Mouse (Mus musculus): ENCODE measurements at regions not wholly inside any gene's neighbourhood (a gene's known extent, or its start where the extent isn't known, plus 50 kb on each side); places are given as distances from the start of the nearest gene placed in this dataset.

DNA sequence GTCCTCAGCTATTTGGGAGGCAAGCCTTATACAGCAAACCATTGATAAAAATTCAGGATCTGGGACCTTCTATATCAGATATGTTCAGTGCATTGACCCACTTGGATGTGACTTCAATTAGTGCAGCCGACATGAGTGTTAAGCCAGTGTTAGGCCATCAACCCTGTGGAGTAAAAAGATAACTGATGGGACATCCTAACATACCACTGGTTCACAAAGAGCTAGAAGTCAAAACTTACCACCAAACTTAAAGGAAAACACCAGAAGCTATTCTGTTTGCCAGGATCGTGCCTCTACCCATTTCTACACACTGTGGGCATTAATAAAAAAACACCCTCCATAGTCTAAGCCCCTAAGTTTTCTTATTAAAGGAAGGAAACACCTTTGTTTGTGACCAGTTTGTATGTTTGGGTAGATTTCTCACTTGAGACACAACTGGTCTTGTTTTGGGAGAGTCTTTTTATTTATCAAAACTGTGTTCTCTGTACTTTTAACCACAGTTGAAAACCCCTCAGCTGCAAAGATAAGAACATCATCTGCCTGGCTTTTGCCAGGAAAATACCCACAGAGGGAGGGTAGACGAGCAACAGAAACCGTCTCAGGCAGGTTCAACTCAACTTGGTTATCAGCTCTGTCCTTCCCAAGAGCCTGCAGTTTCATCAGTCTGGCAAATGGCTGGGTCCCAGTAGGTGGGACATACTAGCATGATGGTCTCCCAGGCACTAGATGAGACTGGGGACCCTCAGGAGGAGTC is 283.5 kb downstream of the Sox4 start:
- WGBS: 86% methylated on average over 4 of the region's 4 CpGs
- no peak overlapping the region for H3K27ac ChIP-seq (ENCODE audit: low read depth, low read length)

DNA sequence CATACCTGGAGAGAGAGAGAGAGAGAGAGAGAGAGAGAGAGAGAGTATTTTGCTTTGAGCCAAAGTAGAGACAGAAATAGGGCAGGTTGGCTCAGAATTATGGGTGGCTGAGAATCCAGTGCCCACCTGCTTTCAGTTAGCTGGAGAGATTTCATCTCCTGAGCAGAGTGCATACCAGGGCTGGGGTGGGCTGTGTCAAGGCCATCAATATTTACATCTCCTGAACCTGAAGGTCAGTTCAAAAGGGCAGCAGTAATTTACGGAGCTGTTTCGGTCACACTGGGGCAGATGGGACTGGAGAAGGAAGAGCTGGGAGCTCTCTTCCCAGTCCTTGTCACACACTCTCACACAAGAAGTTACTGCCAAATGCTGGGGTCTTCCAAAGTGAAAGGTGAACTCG is 286.7 kb downstream of the Sox4 start:
- no peaks in the 10 kb centered on the region for H3K36me3 ChIP-seq (ENCODE audit: control insufficient read depth, insufficient read depth, low read length)
- ATAC-seq (ENCODE audit: insufficient read depth, low FRiP score, low TSS enrichment) (no peak), DNase-seq (ENCODE audit: low spot score) (peak; percentile 25)
- H3K27me3 ChIP-seq (ENCODE audit: control insufficient read depth, insufficient read depth, low read length): no peaks in the 10 kb centered on the region
- H3K4me1 ChIP-seq (ENCODE audit: control insufficient read depth, insufficient read depth, low read length): peaks cover 54% of the 10 kb centered on the region
- H3K4me2 ChIP-seq (ENCODE audit: low read depth): no peak overlapping the region
- peak overlapping the region; percentile 47 for H3K27ac ChIP-seq (ENCODE audit: low read depth, low read length)
- WGBS: 20% methylated on average over 3 of the region's 3 CpGs
- no peaks in the 10 kb centered on the region for H3K9me3 ChIP-seq (ENCODE audit: control insufficient read depth, low read length)
- H3K9ac ChIP-seq (ENCODE audit: low read length): no peak overlapping the region
- H3K4me3 ChIP-seq (ENCODE audit: low read depth, low read length): no peak overlapping the region

More for the DNA sequence above, 283.5 kb downstream of the Sox4 start:
- H3K36me3 ChIP-seq (ENCODE audit: control insufficient read depth, insufficient read depth, low read length): no peaks in the 10 kb centered on the region
- no peak overlapping the region for H3K4me2 ChIP-seq (ENCODE audit: low read depth)
- H3K27me3 ChIP-seq (ENCODE audit: control insufficient read depth, insufficient read depth, low read length): no peaks in the 10 kb centered on the region
- ATAC-seq (ENCODE audit: insufficient read depth, low FRiP score, low TSS enrichment) (no peak), DNase-seq (ENCODE audit: low spot score) (no peak)
- peaks cover 36% of the 10 kb centered on the region for H3K4me1 ChIP-seq (ENCODE audit: control insufficient read depth, insufficient read depth, low read length)
- no peaks in the 10 kb centered on the region for H3K9me3 ChIP-seq (ENCODE audit: control insufficient read depth, low read length)
- H3K9ac ChIP-seq (ENCODE audit: low read length): no peak overlapping the region
- H3K4me3 ChIP-seq (ENCODE audit: low read depth, low read length): no peak overlapping the region

DNA sequence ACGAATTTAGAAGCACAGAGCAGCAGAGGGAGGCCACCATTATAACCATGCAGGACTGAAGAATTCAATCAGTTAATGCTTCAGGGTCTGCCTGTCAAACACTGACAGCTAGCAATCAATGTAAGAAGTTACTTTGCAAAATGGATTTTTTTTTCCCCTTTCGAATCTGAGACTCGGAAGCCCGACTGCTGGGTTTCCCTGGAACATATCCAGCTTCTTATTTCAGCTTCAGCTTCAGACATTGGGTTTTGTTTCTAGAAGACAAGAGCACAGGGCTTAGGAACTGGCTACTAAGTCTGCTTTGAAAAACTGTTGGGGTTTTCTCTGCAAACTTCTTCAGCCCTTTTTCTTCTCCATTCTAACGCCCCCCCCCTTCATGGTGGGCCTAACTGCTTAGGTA is 288.4 kb downstream of the Sox4 start:
- DNase-seq (ENCODE audit: low spot score) (no peak), ATAC-seq (ENCODE audit: insufficient read depth, low FRiP score, low TSS enrichment) (no peak)
- Histone ChIP-seq H3K4me1 (ENCODE audit: control insufficient read depth, insufficient read depth, low read length) (peaks cover 49% of the 10 kb centered on the region), H3K27ac (ENCODE audit: low read depth, low read length) (peak overlapping the region; percentile 92), H3K4me3 (ENCODE audit: low read depth, low read length) (no peak overlapping the region), H3K9me3 (ENCODE audit: control insufficient read depth, low read length) (no peaks in the 10 kb centered on the region), H3K4me2 (ENCODE audit: low read depth) (no peak overlapping the region), H3K9ac (ENCODE audit: low read length) (no peak overlapping the region), H3K36me3 (ENCODE audit: control insufficient read depth, insufficient read depth, low read length) (no peaks in the 10 kb centered on the region), H3K27me3 (ENCODE audit: control insufficient read depth, insufficient read depth, low read length) (no peaks in the 10 kb centered on the region)
- WGBS: 58% methylated on average over 5 of the region's 5 CpGs

DNA sequence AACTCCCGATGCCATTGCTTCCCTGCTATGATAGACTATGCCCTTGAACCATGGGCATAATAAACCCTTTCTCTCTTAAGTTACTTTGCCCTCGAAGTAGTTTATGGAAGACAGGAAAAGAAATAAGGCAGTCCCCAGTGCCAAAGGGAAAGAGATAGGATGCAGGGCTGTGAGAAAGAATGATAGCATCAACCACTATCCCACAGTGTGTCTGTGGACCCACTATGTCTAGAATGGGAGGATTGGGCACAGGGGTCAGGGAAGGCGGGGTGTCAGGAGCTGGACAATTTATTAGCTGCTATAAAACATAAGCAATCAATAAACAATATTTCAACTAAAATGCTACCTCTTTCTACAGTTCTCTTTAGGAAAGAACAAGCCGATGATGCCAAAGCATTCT is 288.8 kb downstream of the Sox4 start:
- H3K9ac ChIP-seq (ENCODE audit: low read length): no peak overlapping the region
- no peaks in the 10 kb centered on the region for H3K9me3 ChIP-seq (ENCODE audit: control insufficient read depth, low read length)
- H3K4me1 ChIP-seq (ENCODE audit: control insufficient read depth, insufficient read depth, low read length): peaks cover 49% of the 10 kb centered on the region
- no peak overlapping the region for H3K4me2 ChIP-seq (ENCODE audit: low read depth)
- ATAC-seq (ENCODE audit: insufficient read depth, low FRiP score, low TSS enrichment) (peak; percentile 35), DNase-seq (ENCODE audit: low spot score) (peak; percentile 33)
- no peak overlapping the region for H3K4me3 ChIP-seq (ENCODE audit: low read depth, low read length)
- 26% methylated on average over 4 of the region's 4 CpGs for whole genome bisulfite sequencing
- H3K27me3 ChIP-seq (ENCODE audit: control insufficient read depth, insufficient read depth, low read length): no peaks in the 10 kb centered on the region
- no peaks in the 10 kb centered on the region for H3K36me3 ChIP-seq (ENCODE audit: control insufficient read depth, insufficient read depth, low read length)
- H3K27ac ChIP-seq (ENCODE audit: low read depth, low read length): peak overlapping the region; percentile 92

DNA sequence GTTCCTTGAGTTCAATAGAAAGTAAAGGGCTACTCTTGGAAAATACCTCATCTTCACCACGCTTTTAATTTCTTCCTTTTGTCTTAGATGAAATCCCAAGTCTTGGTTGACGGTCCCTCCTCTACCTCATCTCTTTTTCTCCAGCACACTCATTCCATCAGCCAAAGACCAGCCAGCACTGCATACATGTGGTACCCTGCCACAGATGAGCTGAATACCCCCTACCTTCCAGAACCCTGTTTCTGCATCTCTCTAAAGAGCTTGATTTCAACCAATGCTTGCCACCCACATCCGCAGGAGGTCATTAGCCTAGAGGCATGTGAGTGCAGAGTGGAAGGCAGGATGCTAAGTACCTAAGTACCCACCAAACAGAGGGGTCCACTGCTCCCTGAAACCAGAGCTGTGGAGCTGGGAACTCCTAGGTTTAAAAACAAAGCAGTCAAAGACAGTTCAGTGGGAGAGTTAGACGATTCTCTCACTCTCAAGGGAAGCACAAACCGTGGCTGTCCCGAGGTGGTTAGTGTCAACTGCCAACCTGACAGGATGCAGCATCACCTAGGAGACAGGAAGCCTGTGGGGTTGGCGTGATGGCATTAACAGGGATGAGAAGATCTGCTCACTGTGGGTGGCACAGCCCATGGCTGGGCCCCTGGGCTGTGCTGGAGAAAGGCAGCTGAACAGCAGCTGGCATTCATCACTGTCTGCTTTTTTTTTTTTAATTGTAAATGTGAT is 289.4 kb downstream of the Sox4 start:
- peak; percentile 90 for ATAC-seq (ENCODE audit: insufficient read depth, low FRiP score, low TSS enrichment)

DNA sequence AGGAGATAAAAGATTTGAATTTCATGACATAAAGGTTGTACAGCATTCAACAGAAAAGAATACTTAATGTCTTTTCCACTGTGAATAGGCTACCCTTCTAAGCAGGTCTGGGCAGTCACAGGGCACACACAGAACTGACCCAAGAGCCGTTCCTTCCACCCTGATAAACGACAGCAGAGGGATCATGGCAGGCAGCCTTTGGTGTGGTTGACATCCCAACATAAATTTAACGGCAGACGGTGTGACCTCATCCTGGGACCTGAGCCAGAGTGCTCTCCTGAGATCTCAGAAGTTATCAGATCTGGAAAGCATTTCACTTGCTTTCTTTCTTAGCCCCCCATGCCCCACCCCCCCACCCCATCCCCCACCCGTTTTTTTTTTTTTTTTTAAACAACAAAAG is 290.1 kb downstream of the Sox4 start:
- DNase-seq (ENCODE audit: low spot score) (peak; percentile 65), ATAC-seq (ENCODE audit: insufficient read depth, low FRiP score, low TSS enrichment) (peak; percentile 62)
- no peak overlapping the region for H3K4me3 ChIP-seq (ENCODE audit: low read depth, low read length)
- no peak overlapping the region for H3K4me2 ChIP-seq (ENCODE audit: low read depth)
- H3K4me1 ChIP-seq (ENCODE audit: control insufficient read depth, insufficient read depth, low read length): peaks cover 49% of the 10 kb centered on the region
- no peaks in the 10 kb centered on the region for H3K27me3 ChIP-seq (ENCODE audit: control insufficient read depth, insufficient read depth, low read length)
- peak overlapping the region; percentile 35; the same call in 1 of the 2 replicates for H3K27ac ChIP-seq (ENCODE audit: low read depth, low read length)
- WGBS: 0% methylated on average over 5 of the region's 5 CpGs
- no peaks in the 10 kb centered on the region for H3K36me3 ChIP-seq (ENCODE audit: control insufficient read depth, insufficient read depth, low read length)
- H3K9me3 ChIP-seq (ENCODE audit: control insufficient read depth, low read length): no peaks in the 10 kb centered on the region
- H3K9ac ChIP-seq (ENCODE audit: low read length): no peak overlapping the region

More for the DNA sequence above, 289.4 kb downstream of the Sox4 start:
- Histone ChIP-seq H3K4me1 (ENCODE audit: control insufficient read depth, insufficient read depth, low read length) (peaks cover 49% of the 10 kb centered on the region), H3K27me3 (ENCODE audit: control insufficient read depth, insufficient read depth, low read length) (no peaks in the 10 kb centered on the region), H3K4me3 (ENCODE audit: low read depth, low read length) (no peak overlapping the region), H3K9ac (ENCODE audit: low read length) (0 out of 2 replicates have a peak overlapping the region, but pooled peaks have one; percentile 7), H3K9me3 (ENCODE audit: control insufficient read depth, low read length) (no peaks in the 10 kb centered on the region), H3K4me2 (ENCODE audit: low read depth) (no peak overlapping the region), H3K27ac (ENCODE audit: low read depth, low read length) (peak overlapping the region; percentile 92), H3K36me3 (ENCODE audit: control insufficient read depth, insufficient read depth, low read length) (no peaks in the 10 kb centered on the region)
- peak; percentile 79 for DNase-seq (ENCODE audit: low spot score)
- 20% methylated on average over 7 of the region's 7 CpGs for WGBS

DNA sequence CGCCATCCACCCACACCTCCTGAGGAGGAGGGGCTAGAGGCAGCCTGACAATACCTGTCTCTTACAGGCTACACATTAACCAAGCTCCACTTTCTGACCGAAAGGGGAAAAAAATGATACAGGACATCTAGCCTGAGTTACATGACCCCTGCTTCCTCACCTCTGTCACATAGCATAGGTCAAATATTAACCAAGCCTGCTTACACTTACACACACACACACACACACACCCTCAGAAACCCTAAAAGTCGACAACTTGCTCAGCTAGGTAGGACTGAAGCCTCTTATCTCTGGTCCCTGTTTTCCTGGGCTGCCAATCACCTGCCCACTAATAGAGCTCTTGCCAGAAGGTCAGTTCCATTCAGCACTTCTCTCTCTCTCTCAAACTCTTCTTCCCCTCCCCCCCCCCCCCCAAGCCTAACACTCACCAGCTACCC is 291.2 kb downstream of the Sox4 start:
- H3K4me2 ChIP-seq (ENCODE audit: low read depth): no peak overlapping the region
- no peaks in the 10 kb centered on the region for H3K36me3 ChIP-seq (ENCODE audit: control insufficient read depth, insufficient read depth, low read length)
- H3K4me3 ChIP-seq (ENCODE audit: low read depth, low read length): no peak overlapping the region
- 92% methylated on average over 3 of the region's 3 CpGs for WGBS
- peak overlapping the region; percentile 80 for H3K27ac ChIP-seq (ENCODE audit: low read depth, low read length)
- no peak overlapping the region for H3K9ac ChIP-seq (ENCODE audit: low read length)
- H3K9me3 ChIP-seq (ENCODE audit: control insufficient read depth, low read length): no peaks in the 10 kb centered on the region
- H3K4me1 ChIP-seq (ENCODE audit: control insufficient read depth, insufficient read depth, low read length): peaks cover 39% of the 10 kb centered on the region
- no peaks in the 10 kb centered on the region for H3K27me3 ChIP-seq (ENCODE audit: control insufficient read depth, insufficient read depth, low read length)
- no peak for ATAC-seq (ENCODE audit: insufficient read depth, low FRiP score, low TSS enrichment)
- no peak for DNase-seq (ENCODE audit: low spot score)

DNA sequence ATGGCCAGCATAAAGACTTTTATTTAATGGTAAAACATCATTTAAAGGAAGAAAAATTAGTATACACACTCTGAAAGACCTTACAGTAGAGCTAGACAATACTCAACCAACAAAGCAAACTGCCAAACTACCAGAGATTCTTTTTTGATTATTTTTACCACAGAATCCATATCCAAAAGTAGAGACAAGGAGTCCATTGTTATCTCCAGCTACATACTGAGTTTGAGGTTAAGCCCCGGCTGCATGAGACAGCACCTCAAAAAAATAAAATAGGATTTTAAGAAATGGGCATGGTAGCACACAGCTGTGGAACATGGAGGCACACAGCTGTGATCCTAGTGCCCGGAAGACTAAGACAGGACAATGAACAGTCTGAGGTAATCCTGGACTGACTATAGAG is 293.4 kb downstream of the Sox4 start:
- DNase-seq (ENCODE audit: low spot score) (no peak), ATAC-seq (ENCODE audit: insufficient read depth, low FRiP score, low TSS enrichment) (no peak)
- no peaks in the 10 kb centered on the region for H3K9me3 ChIP-seq (ENCODE audit: control insufficient read depth, low read length)

DNA sequence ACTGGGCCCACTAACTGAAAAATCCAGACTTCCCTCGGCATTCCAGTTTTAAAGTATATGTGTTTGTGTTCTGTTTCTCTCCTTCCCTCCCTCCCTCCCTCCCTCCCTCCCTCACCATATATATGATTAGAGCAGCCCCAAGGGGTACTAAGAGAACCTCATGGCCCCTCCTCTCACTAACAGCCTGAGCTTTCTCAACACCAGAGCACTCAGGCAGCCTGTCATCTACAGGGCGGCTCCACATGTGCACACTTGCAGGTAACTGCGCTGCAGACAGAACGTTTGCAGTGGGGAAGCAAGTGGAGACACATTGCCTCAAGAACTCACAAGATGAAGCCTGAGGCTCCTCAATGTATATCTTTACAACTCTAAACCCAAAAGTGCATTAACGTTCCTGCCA is 294.9 kb downstream of the Sox4 start:
- H3K9me3 ChIP-seq (ENCODE audit: control insufficient read depth, low read length): no peaks in the 10 kb centered on the region
- 86% methylated on average over 5 of the region's 5 CpGs for WGBS
- H3K9ac ChIP-seq (ENCODE audit: low read length): no peak overlapping the region
- no peak overlapping the region for H3K4me2 ChIP-seq (ENCODE audit: low read depth)
- no peaks in the 10 kb centered on the region for H3K27me3 ChIP-seq (ENCODE audit: control insufficient read depth, insufficient read depth, low read length)
- ATAC-seq (ENCODE audit: insufficient read depth, low FRiP score, low TSS enrichment) (no peak), DNase-seq (ENCODE audit: low spot score) (no peak)
- H3K36me3 ChIP-seq (ENCODE audit: control insufficient read depth, insufficient read depth, low read length): no peaks in the 10 kb centered on the region
- peaks cover 8% of the 10 kb centered on the region for H3K4me1 ChIP-seq (ENCODE audit: control insufficient read depth, insufficient read depth, low read length)
- H3K27ac ChIP-seq (ENCODE audit: low read depth, low read length): no peak overlapping the region
- no peak overlapping the region for H3K4me3 ChIP-seq (ENCODE audit: low read depth, low read length)

More for the DNA sequence above, 293.4 kb downstream of the Sox4 start:
- H3K4me2 ChIP-seq (ENCODE audit: low read depth): no peak overlapping the region
- H3K4me1 ChIP-seq (ENCODE audit: control insufficient read depth, insufficient read depth, low read length): peaks cover 19% of the 10 kb centered on the region
- 86% methylated on average over 2 of the region's 2 CpGs for WGBS
- no peak overlapping the region for H3K27ac ChIP-seq (ENCODE audit: low read depth, low read length)
- H3K4me3 ChIP-seq (ENCODE audit: low read depth, low read length): no peak overlapping the region
- no peaks in the 10 kb centered on the region for H3K27me3 ChIP-seq (ENCODE audit: control insufficient read depth, insufficient read depth, low read length)
- H3K9ac ChIP-seq (ENCODE audit: low read length): no peak overlapping the region
- H3K36me3 ChIP-seq (ENCODE audit: control insufficient read depth, insufficient read depth, low read length): no peaks in the 10 kb centered on the region
